Mouse (Mus musculus) kidney, postnatal 25 days (tissue): ENCODE data around the gene Prkaca.
"Not testable (repeated sequence)": the region's sequence is repeated elsewhere in the genome, so short reads cannot be mapped to it uniquely, and the experiment has no call there.

Experiments used
- DNase-seq, 2 experiments: peaks; one replicate each; pipeline ENCODE4 v3.0.0; 2021; ENCODE audit warnings: mixed read lengths in 2 of 2

The Prkaca gene

GRCm38 (mm10) chr8:84002957-84003611 is 30.3 kb downstream of the Prkaca start:
- DNase-seq: peak; percentile 60 to 81

DNA sequence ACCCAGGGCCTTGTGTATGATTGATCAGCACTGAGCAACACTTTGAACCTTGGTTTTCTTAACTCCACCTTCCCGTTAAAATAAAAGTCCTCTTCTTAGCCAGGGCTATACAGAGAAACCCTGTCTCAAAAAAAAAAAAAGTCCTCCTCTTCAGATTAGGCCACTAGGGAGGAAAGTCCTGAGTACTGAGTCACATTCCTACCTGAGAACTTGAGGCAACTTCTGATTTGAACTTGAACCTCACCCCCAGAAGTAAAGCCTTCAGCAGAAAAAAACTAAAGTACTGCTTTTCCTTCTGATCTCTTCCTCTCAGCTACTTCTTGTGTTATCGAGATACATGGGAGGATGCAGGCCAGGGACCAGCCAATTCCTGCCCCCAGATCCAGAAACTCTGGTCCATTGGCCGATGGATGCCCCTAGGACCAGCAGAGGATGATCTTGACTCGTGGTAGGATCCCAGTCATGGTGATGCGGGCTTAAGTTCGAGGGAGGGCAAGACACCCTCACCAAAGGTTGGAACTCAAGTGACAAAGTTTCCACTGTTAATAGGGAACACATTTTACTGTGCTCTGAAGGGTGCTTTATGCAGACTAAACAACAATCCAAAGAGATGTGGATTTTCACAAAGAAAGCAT is 30.9 kb downstream of the Prkaca start:
- no peak for DNase-seq

DNA sequence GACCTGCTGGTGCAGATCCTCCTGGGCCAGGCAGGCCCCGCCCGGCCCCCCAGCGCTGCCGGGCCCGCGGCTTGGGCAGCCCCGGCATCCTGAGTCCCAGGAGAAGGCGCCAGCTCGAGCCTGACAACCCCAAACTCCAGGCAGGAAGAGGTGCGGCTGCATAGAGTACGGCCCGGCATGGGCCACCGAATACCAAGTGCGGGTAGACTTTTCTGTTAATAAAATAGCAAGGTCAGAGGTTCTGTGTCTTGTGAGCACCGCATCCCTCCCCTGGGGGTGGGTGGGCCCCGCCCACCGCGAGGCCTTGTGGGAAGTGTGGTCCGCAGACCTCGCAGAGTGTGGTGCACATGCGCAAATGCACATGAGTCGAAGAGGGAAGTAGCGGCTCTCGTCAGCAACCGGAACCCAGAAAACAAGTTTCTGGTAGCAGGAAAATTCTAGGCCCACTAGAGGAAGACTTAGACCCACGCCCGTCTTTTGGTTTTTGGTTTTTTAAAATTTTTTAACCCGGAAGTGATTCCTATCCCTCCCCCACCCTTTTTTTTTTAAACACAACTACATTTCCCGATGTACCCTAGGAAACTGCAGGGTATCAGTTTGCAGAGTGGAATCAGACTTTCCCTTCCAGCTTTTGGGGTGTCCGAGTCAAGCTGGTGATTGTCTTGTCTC is 31.9 kb downstream of the Prkaca start:
- peak; percentile 95 to 98 for DNase-seq

DNA sequence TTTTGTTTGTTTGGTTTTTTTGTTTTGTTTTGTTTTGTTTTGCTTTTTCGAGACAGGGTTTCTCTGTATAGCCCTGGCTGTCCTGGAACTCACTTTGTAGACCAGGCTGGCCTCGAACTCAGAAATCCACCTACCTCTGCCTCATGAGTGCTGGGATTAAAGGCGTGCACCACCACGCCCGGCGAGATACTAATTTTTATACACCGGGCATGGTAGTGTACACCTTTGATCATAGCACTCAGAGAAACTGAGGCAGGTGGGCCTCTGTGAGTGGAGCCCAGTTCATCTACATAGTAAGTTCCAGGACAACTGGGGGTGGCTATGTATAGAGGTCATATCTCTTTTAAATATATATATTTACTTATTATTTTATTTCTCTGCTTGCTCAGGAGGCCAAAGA is 32.7 kb downstream of the Prkaca start:
- DNase-seq: not testable (repeated sequence)

DNA sequence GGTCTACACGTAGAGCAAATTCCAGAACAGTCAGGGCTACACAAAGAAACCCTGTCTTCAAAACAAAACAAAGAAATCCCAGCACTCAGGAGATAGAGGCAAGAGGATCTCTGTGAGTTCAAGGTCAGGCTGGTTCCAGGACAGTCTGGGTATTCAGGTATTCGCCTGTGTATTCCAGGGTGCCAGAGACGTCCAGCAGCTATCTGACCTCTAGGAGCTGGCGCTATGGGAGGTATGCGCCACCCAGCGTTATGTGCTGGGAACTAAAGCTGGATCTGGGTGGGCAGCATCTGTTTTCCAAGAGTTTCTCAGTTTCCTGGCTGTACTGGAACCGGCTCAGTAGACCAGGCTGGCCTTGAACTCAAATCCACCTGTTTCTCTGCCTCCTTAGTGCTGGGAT is 35.6 kb downstream of the Prkaca start:
- DNase-seq: no peak

DNA sequence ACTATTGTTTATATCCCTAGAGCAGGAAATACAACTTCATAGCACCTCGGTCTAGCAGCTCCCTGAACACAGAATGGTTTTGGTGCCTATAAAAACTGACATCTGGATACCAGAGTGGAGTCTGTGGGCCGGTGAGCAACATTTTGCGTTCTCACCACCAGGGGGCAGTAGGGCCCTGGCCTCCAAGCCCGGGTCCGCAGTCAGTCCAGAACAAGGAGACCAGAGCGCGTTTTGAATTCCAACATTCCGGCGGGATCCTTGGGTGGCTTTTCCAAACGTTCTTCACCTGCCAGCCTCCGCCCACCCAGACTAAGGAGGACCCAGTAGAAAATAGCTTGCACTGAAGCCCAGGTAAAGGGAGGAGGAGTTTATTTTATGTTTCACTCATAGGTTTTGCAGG is 37.1 kb downstream of the Prkaca start:
- DNase-seq: peak; percentile 91 to 93

GRCm38 (mm10) chr8:84010625-84011611 is 38.1 kb downstream of the Prkaca start:
- DNase-seq: peak; percentile 83 to 87

DNA sequence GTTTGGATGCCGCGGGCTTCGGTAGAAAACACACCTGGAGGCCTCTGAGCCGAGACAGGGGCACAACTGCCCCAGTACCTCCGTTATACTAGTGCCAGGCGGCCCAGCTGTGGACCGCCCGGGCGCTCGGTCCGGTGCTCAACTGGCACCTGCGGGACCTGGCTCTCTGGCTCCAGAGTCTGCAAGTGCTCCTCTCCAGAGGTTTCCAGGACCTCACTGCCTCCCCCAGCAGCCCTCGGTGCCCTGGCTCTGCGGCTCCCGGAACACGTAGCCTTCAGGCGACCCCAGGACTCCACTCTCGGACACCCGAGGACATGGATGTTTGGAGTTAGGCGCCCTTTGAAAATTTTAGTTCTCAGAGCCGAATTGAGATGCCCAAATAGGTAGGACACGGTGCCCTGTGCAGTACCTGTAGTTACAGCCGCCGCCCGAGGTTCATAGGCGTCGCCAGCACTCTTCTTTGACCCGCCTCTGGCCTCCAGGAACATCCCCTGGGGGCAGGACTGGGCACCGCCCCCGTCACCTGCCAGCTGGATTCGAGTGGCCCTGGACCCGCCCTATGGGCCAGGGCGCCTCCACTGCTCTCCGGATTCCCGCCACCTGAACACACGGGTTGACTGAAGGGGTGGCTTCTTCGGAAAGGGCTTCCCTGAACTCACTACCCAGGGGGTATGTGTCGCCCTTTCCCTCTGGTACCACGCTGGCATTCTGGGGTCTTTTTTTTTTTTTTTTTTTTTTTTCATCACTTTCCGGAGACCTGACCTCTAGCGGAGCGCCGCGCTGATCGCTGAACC is 39.1 kb downstream of the Prkaca start, which contains the start of gene 2210011C24Rik:
TSS of gene 2210011C24Rik (minus strand) at position 467 of the 794 bp plus-strand sequence.
- DNase-seq: peak; percentile 81 to 93

DNA sequence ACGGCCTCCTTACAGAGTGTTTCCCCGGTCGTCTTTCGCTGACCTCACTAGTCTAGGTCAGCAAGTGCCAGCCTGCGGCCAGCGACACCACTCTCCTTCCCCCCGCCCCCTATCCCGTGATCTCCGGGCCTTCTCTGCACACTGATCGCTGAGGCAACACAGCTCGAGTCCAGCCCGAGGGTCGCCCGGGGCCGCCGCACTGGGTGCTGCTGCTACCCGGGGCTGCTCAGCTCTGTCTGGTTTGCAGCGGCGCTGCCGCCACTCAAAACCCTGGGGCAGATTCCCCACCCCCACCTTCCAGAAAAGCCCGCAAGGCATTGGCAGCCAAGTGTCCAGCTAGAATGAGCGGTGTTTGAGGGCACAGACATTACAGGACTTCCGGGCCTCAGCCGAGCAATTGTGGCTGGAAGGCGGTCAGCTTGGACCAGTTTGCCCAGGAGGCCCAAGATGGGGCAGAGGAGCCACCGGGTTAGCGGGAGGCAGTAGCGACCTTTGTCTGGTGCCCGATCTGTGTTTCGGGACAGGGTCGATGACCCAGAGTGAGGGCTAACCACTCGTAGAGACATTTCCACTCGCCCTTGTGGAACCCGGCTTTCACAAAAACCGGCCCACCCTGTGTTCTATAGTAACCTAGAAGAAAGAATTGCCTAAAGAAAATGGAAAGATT is 39.8 kb downstream of the Prkaca start:
- DNase-seq: peak; percentile 68 to 86

DNA sequence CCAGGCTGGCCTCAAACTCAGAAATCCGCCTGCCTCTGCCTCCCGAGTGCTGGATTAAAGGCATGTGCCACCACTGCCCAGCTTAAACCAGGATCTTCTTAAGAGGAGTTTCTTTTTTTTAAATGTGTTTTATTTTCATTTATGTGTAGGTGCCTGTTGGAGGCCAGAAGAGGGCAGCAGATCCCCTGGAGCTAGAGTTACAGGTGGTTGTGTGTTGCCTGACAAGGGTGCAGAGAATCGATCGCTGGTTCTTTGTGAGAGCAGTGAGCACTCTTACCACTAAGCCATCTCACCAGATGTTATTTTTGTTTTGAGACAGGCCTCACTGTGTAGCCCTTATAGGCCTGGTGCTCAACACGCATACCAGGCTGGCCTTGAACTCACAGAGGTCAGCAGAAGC is 43.0 kb downstream of the Prkaca start:
- no peak for DNase-seq

DNA sequence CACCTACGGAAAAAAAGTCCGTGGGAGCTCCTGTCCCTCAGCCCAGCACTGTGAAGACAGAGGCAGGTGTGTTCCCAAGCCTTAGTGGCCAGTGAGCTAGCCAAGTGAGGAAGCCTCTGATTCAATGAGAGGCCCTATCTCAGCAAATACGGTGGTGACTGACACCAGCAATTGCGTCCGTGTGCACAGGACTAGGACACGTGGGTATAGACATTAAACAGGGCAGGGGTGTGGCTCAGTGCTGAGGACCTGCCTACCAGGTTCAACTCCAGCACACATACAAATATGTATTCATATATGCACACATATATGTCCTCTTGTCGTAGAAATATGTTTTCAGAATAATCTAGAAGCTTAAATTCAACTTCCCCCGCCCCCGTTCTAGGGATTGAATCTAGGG is 46.9 kb downstream of the Prkaca start:
- DNase-seq: no peak

DNA sequence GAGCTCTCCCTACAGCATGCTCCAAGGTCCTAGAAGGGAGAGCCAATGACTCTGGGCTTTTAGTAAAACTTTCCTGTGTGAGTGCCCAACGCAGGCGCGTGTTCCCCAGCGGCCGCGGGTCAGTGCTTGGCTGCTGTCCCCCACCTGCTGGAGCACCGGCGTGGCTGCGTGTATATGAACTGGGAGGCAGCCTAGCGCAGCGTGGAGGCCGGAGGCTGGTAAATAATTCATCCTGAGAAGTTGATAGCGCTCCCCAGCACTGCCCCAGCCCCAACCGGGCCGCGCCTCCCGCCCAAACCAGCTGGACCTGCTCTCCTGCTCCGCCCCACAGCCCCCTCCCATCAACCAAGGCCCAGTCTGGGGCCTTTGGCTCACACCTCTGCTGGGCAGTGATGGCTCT is 48.3 kb downstream of the Prkaca start, which contains the start of gene Palm3:
TSS of gene Palm3 (plus strand) at position 376 of the 400 bp plus-strand sequence.
- DNase-seq: peak; percentile 77 to 93

GRCm38 (mm10) chr8:84021569-84021968 is 48.8 kb downstream of the Prkaca start:
- DNase-seq: peak in 1 of 2 experiments; percentile 39

- DNase-seq: peak; percentile 90 to 92
Observed at GRCm38 (mm10) chr8:84023085-84023484, 50.3 kb downstream of the Prkaca start.

- DNase-seq: peak; percentile 79 to 92
Observed at GRCm38 (mm10) chr8:84023631-84024030, 50.8 kb downstream of the Prkaca start.

DNA sequence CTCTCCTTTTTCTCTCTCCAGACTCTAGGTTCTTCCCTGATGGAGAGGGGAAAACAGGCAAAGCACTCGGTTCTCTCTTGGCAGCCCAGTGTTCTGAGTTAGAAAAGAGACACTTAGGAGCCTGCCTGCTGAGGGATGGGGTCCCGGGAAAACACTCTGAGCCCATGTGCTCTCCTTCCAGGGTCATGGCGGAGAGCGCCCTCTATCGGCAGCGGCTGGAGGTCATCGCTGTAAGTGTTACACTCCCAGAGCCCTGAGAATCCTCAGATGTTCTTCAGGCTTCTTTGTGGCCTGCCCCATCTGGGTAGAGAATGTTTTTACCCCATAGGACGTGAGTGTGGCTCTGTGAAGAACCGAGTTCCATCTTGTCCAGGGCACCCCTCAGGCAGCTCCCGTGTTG is 51.4 kb downstream of the Prkaca start:
- peak; percentile 82 for DNase-seq

- peak in 1 of 2 experiments; percentile 32 for DNase-seq
Observed at GRCm38 (mm10) chr8:84025863-84026262, 53.1 kb downstream of the Prkaca start.

DNA sequence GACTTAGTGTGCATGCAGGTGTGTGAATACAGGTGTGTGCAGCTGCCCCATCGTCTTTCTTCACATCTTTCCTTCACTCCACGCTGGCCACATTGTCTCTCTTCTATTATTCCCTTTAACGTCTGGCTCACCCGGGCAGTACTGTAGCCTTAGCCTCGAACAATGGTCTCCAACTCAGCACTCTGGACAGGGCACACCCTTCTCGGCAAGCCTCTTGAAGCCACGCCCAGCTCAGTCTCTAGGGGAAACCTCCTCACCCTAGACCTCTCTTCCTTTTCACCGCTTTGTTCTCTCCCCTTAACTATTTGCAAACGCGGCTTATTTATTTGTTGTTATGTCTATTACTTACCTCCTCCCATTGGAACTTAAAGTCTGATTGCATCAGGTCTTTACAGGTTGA is 54.7 kb downstream of the Prkaca start:
- no peak for DNase-seq

- no peak for DNase-seq
Observed at GRCm38 (mm10) chr8:84029272-84029671, 56.5 kb downstream of the Prkaca start.

DNA sequence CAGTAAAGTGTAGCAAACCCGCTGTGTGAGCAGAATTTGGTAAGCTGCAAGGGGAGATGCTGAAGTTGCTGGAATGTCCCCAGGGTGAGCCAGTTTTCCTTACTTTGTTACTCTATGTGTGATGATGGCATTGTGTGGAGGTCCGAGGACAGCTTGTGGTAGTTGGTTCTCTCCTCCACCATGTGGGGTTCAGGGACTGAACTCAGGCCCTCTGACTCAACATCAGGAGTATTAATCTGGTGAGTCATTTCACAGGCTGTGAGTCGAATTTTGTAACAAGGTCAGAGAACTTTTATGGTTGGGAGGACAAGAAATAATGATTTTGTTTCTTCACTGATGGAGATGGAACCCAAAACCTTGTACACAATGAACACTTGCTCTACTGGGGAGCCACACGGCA is 60.0 kb downstream of the Prkaca start:
- DNase-seq: no peak

DNA sequence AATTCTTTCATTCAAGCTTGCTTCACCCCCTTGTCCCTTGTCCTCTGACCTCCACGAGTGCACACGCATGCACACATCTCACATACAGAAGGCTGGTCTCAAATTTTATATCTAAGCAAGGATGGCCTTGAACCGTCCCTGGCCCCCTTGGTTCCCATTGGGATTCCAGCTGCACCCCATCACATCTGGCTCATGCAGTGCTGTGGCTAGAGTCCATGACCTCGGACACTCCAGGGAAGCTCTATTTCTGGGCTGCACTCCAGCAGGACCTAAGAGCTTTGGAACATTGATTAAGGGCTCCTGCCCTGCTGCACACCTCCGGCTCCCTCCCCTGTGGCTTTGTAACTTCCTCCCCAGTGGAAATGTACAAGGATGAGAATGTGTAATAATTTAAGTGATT is 65.2 kb downstream of the Prkaca start:
- peak; percentile 32 to 58 for DNase-seq
